Mouse (Mus musculus) midbrain, postnatal 0 days (tissue): ENCODE data around the gene Prkab2. TPM values are rescaled to one million over a fixed set of nuclear protein-coding genes. Genes with fewer than 3 reads are reported as not detected.

Source experiments
- ATAC-seq: fragments of 200-750 bp; cut with Nextera tagmentation; 2 replicates; pipeline ENCODE4 v1.8.0; 2017; ENCODE audit warnings: moderate number of reproducible peaks, mild to moderate bottlenecking, moderate TSS enrichment, moderate library complexity; ENCODE audit not compliant: low FRiP score
- DNase-seq: peaks from one replicate; pipeline ENCODE4 v3.0.0-alpha.2; 2015; ENCODE audit warnings: low spot score
- H3K27ac ChIP-seq: fragments of 300-500 bp; sonication (generic); 2 replicates; pipeline ENCODE4 v1.5.1; 2014; ENCODE audit warnings: low read depth, mild to moderate bottlenecking, low read length, mixed read lengths
- H3K27me3 ChIP-seq: fragments of 300-500 bp; sonication (generic); 2 replicates; pipeline ENCODE4 v1.6.1; 2014; ENCODE audit warnings: low read length, control low read depth, mixed read lengths; ENCODE audit not compliant: insufficient read depth
- H3K36me3 ChIP-seq: fragments of 300-500 bp; sonication (generic); 2 replicates; pipeline ENCODE4 v1.6.1; 2014; ENCODE audit warnings: low read length, control low read depth, mixed read lengths; ENCODE audit not compliant: insufficient read depth
- H3K4me1 ChIP-seq: fragments of 300-500 bp; sonication (generic); 2 replicates; pipeline ENCODE4 v1.6.1; 2014; ENCODE audit warnings: mild to moderate bottlenecking, control low read depth, antibody characterized with exemption, low read length, mixed read lengths; ENCODE audit not compliant: insufficient read depth
- H3K4me2 ChIP-seq: fragments of 300-500 bp; sonication (generic); 2 replicates; pipeline ENCODE4 v1.6.1; 2014; ENCODE audit warnings: low read depth, mild to moderate bottlenecking, low read length, mixed read lengths; ENCODE audit not compliant: poor library complexity, severe bottlenecking
- H3K4me3 ChIP-seq: fragments of 300-500 bp; sonication (generic); 2 replicates; pipeline ENCODE4 v1.5.1; 2014; ENCODE audit warnings: low read depth, mild to moderate bottlenecking, low read length, moderate library complexity
- H3K9ac ChIP-seq: fragments of 300-500 bp; sonication (generic); replicated peaks from 2 replicates; pipeline ENCODE4 v1.6.1; 2014; ENCODE audit warnings: mild to moderate bottlenecking, low read length, moderate library complexity, mixed read lengths; ENCODE audit not compliant: poor library complexity, severe bottlenecking
- H3K9me3 ChIP-seq: fragments of 300-500 bp; sonication (generic); 2 replicates; pipeline ENCODE4 v1.6.1; 2016; ENCODE audit warnings: low read length, control low read depth
- CTCF ChIP-seq: IDR thresholded peaks from 2 replicates; pipeline ENCODE4 v1.5.1; 2016; ENCODE audit warnings: antibody characterized with exemption, mild to moderate bottlenecking
- WGBS: fragments of 180-500 bp; shearing (Covaris S2); extraction: QIAGEN DNeasy Blood & Tissue Kit; methylation state at CpG from one replicate; pipeline ENCODE4 v1.1.7; 2014; 5-methylcytosine and 5-hydroxymethylcytosine counted together
- polyA plus RNA-seq: library from polyadenylated mRNA; unstranded; fragments of >200 nt; fragmentation: Nextera tagmentation; extraction: Ambion mirVana; gene quantifications from 2 replicates; pipeline ENCODE4 v1.2.1, GENCODE M21; 2015
- total RNA-seq: library from RNA; depleted of rRNA; stranded (reverse); fragments of >200 nt; gene quantifications from 2 replicates; pipeline ENCODE4 v1.2.3, GENCODE M21; 2014

Gene Prkab2
- total and polyA plus RNA-seq, 2 experiments from 2014 or later: 18.1 to 33.1 TPM

DNA sequence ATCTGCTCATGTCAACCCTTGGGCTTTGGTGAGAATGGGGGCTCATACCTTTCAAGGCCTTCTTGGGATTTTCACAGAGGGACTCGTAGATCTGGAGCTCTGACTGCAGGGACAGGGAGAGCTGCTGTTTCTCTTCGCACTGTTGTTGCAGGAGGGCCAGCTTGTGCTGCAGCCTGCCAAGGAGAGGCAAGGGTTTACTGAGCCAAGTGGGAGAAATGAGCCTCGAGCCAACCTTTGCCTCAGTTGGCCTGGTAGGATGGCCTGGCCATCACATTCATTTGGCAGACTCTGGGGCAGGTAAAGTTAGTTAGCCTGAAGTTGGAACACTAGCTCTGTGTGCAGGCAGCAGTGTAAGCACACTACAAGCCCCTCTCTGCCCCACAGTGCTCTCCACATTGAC, 41.1 kb downstream of the Prkab2 start:
- H3K9ac ChIP-seq: no peak overlapping the region
- ATAC-seq: no peak
- no peaks in the 10 kb centered on the region for H3K9me3 ChIP-seq
- no peaks in the 10 kb centered on the region for H3K27me3 ChIP-seq
- no peak for TF ChIP-seq CTCF
- no peak overlapping the region for H3K4me2 ChIP-seq
- DNase-seq: no peak
- WGBS: 73% methylated on average over 3 of the region's 3 CpGs
- peaks cover 69% of the 10 kb centered on the region for H3K36me3 ChIP-seq
- H3K4me3 ChIP-seq: no peak overlapping the region
- H3K27ac ChIP-seq: no peak overlapping the region
- H3K4me1 ChIP-seq: no peaks in the 10 kb centered on the region

GRCm38 (mm10) chr3:97701198-97701597, 43.2 kb downstream of the Prkab2 start:
- WGBS: 64% methylated on average over 3 of the region's 3 CpGs
- Histone ChIP-seq H3K9ac (no peak overlapping the region), H3K27me3 (no peaks in the 10 kb centered on the region), H3K9me3 (no peaks in the 10 kb centered on the region), H3K4me3 (no peak overlapping the region), H3K4me2 (no peak overlapping the region), H3K27ac (no peak overlapping the region), H3K4me1 (no peaks in the 10 kb centered on the region), H3K36me3 (peaks cover 54% of the 10 kb centered on the region)
- no peak for TF ChIP-seq CTCF
- ATAC-seq (no peak), DNase-seq (no peak)

GRCm38 (mm10) chr3:97702448-97703080, 44.6 kb downstream of the Prkab2 start:
- no peak overlapping the region for H3K4me2 ChIP-seq
- DNase-seq: no peak
- no peak overlapping the region for H3K4me3 ChIP-seq
- no peak for TF ChIP-seq CTCF
- no peaks in the 10 kb centered on the region for H3K27me3 ChIP-seq
- no peak overlapping the region for H3K9ac ChIP-seq
- 93% methylated on average over 11 of the region's 11 CpGs for WGBS
- ATAC-seq: no peak
- H3K27ac ChIP-seq: no peak overlapping the region
- H3K4me1 ChIP-seq: no peaks in the 10 kb centered on the region
- H3K9me3 ChIP-seq: no peaks in the 10 kb centered on the region
- H3K36me3 ChIP-seq: peaks cover 51% of the 10 kb centered on the region

DNA sequence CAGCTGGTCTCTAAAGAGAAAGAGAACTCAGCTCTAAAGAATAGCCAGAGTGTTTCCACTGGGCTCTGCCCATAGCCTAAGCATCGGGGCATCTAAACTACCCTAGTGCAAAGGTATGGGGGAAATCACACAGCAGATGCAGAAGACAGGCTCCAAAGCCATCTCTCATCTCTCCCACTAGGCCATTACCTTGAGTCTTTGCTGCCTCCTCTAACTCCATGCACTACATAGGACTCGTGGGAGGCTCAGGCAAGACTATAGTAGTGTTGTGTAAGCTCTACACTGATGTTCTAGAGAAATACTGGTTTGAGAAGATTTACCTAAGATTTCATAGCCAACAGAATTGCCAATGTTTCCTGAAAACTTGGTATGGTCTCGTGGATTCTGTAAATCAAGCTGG, 47.5 kb downstream of the Prkab2 start:
- Histone ChIP-seq H3K36me3 (peaks cover 50% of the 10 kb centered on the region), H3K27me3 (no peaks in the 10 kb centered on the region), H3K4me2 (no peak overlapping the region), H3K9me3 (no peaks in the 10 kb centered on the region), H3K9ac (no peak overlapping the region), H3K4me1 (no peaks in the 10 kb centered on the region), H3K4me3 (no peak overlapping the region), H3K27ac (no peak overlapping the region)
- ATAC-seq: no peak
- TF ChIP-seq CTCF: no peak
- DNase-seq: no peak
- 86% methylated on average over 3 of the region's 3 CpGs for whole genome bisulfite sequencing

DNA sequence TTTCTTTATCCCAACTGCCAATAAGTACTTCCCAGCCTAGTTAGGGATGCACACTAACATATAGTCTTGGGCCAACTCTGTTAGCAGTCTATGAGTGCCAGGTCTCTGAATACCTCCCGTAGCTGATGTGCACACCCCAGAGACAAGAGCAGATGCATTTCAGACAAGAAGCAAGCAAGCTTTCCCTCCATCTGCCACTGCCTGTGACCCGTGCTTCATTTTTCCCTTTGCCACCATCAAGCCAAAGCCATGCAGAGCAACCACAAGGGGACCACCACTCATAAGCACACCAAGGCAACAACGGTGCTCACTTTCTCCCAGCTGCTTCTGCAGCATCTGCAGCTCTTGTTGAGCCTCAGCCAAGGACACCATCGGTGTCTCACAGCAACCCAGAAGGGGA, 48.6 kb downstream of the Prkab2 start:
- Histone ChIP-seq H3K9ac (no peak overlapping the region), H3K4me3 (no peak overlapping the region), H3K4me1 (no peaks in the 10 kb centered on the region), H3K27me3 (no peaks in the 10 kb centered on the region), H3K27ac (no peak overlapping the region), H3K9me3 (no peaks in the 10 kb centered on the region), H3K4me2 (no peak overlapping the region), H3K36me3 (peaks cover 47% of the 10 kb centered on the region)
- no peak for TF ChIP-seq CTCF
- no peak for ATAC-seq
- DNase-seq: no peak
- 86% methylated on average over 4 of the region's 4 CpGs for WGBS

DNA sequence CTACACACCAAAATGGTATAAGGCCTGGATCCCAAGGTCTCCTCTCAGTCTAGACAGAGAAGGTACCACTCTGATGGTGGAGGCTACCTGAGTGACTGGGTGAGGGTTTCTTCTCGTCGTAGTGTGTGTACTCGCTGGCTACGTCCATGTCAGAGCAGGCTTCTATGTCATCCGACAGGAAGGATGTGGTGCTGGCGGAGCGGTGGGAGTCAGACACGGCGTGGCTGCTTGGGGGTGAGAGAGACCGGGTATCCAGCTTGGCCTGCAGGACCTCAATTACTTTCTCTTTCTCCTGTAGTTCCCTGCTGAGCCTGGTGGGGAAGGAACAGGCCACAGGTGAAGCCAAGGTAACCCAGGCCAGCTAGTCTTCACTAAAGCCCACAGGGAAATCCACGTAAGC, 52.1 kb downstream of the Prkab2 start:
- TF ChIP-seq CTCF: no peak
- 88% methylated on average over 11 of the region's 11 CpGs for WGBS
- Histone ChIP-seq H3K27ac (no peak overlapping the region), H3K9ac (no peak overlapping the region), H3K36me3 (peaks cover 32% of the 10 kb centered on the region), H3K4me1 (no peaks in the 10 kb centered on the region), H3K27me3 (no peaks in the 10 kb centered on the region), H3K9me3 (no peaks in the 10 kb centered on the region), H3K4me3 (no peak overlapping the region), H3K4me2 (no peak overlapping the region)
- DNase-seq: no peak
- ATAC-seq: no peak
